Mouse (Mus musculus) liver, embryonic 12.5 days (tissue): Measurements from ENCODE around the gene Olfr1444. TPM values are rescaled to one million over a fixed set of nuclear protein-coding genes. Genes with fewer than 3 reads are reported as not detected.

Experiments
- ATAC-seq: fragments of 200-750 bp; cut with Nextera tagmentation; 2 replicates; pipeline ENCODE4 v1.8.0; 2017; ENCODE audit warnings: moderate number of reproducible peaks, mild to moderate bottlenecking, moderate library complexity
- H3K27ac ChIP-seq: fragments of 300-500 bp; sonication (generic); 2 replicates; pipeline ENCODE4 v1.5.1; 2016; ENCODE audit warnings: mild to moderate bottlenecking
- H3K27me3 ChIP-seq: fragments of 300-500 bp; sonication (generic); replicated peaks from 2 replicates; pipeline ENCODE4 v1.6.1; 2016; ENCODE audit warnings: mild to moderate bottlenecking, moderate library complexity
- H3K36me3 ChIP-seq: fragments of 300-500 bp; sonication (generic); 2 replicates; pipeline ENCODE4 v1.6.1; 2016; ENCODE audit warnings: mild to moderate bottlenecking, moderate library complexity
- H3K4me1 ChIP-seq: fragments of 300-500 bp; sonication (generic); 2 replicates; pipeline ENCODE4 v1.6.1; 2016
- H3K4me2 ChIP-seq: fragments of 300-500 bp; sonication (generic); 2 replicates; pipeline ENCODE4 v1.6.1; 2016; ENCODE audit warnings: mild to moderate bottlenecking, moderate library complexity
- H3K4me3 ChIP-seq: fragments of 300-500 bp; sonication (generic); 2 replicates; pipeline ENCODE4 v1.5.1; 2016; ENCODE audit warnings: mild to moderate bottlenecking, moderate library complexity
- H3K9ac ChIP-seq: fragments of 300-500 bp; sonication (generic); 2 replicates; pipeline ENCODE4 v1.6.1; 2016; ENCODE audit warnings: mild to moderate bottlenecking, moderate library complexity
- H3K9me3 ChIP-seq: fragments of 300-500 bp; sonication (generic); replicated peaks from 2 replicates; pipeline ENCODE4 v1.6.1; 2016; ENCODE audit warnings: mild to moderate bottlenecking, moderate library complexity
- WGBS: fragments of 180-500 bp; shearing (Covaris S2); methylation state at CpG from one replicate; pipeline ENCODE4 v1.1.7; 2016; ENCODE audit not compliant: insufficient replicate concordance; 5-methylcytosine and 5-hydroxymethylcytosine counted together
- polyA plus RNA-seq: library from polyadenylated mRNA; unstranded; fragments of >200 nt; fragmentation: Nextera tagmentation; extraction: Ambion mirVana; gene quantifications from 2 replicates; pipeline ENCODE4 v1.2.1, GENCODE M21; 2016

The Olfr1444 gene
- polyA plus RNA-seq, 1 experiment from 2014 or later: not detected

- Histone ChIP-seq H3K27ac (no peak within 1 kb of the TSS), H3K9ac (no peak within 1 kb of the TSS), H3K36me3 (no peaks in the 10 kb centered on the region), H3K4me3 (no peak within 1 kb of the TSS), H3K27me3 (no peaks in the 10 kb centered on the region), H3K4me1 (no peaks in the 10 kb centered on the region), H3K9me3 (no peaks in the 10 kb centered on the region), H3K4me2 (no peak within 1 kb of the TSS)
- ATAC-seq: no peak
- 52% methylated on average over 1 of the region's 1 CpGs for WGBS
Observed at GRCm38 (mm10) chr19:12893424-12893823, 36.3 kb downstream of the Olfr1444 start, which contains the start of gene Olfr1446. Olfr1446 (minus strand) TSS chr19:12893524.

- Histone ChIP-seq H3K36me3 (no peaks in the 10 kb centered on the region), H3K9ac (no peak within 1 kb of the TSS), H3K27ac (no peak within 1 kb of the TSS), H3K27me3 (no peaks in the 10 kb centered on the region), H3K4me1 (no peaks in the 10 kb centered on the region), H3K4me2 (no peak within 1 kb of the TSS), H3K9me3 (no peaks in the 10 kb centered on the region), H3K4me3 (no peak within 1 kb of the TSS)
- no peak for ATAC-seq
- WGBS: 82% methylated on average over 1 of the region's 1 CpGs
Observed at GRCm38 (mm10) chr19:12903643-12904042, 46.6 kb downstream of the Olfr1444 start, which contains the start of gene Olfr1447. Olfr1447 (minus strand) TSS chr19:12903743.

Other genes starting within 250 kb of the Olfr1444 start
- gene Glyat, start 224.0 kb upstream of the Olfr1444 start, polyA plus RNA-seq: 0.33 TPM in 1 of 2 replicates, not detected in the other
- not detected in 2 replicates for gene Olfr1442, start 186.8 kb upstream of the Olfr1444 start, polyA plus RNA-seq
- gene Olfr1443, start 179.2 kb upstream of the Olfr1444 start, polyA plus RNA-seq: not detected in 2 replicates
- 0.38 and 0.44 TPM in 2 replicates for gene Keg1, start 161.5 kb upstream of the Olfr1444 start, polyA plus RNA-seq
- gene Cntf, start 91.7 kb upstream of the Olfr1444 start, polyA plus RNA-seq: 1.0 and 1.1 TPM in 2 replicates
- gene Zfp91, start 61.2 kb upstream of the Olfr1444 start, polyA plus RNA-seq: 11.6 and 12.4 TPM in 2 replicates
- 1.3 and 1.4 TPM in 2 replicates for gene Lpxn, start 61.1 kb upstream of the Olfr1444 start, polyA plus RNA-seq
- not detected in 2 replicates for gene Gm5244, start 10.6 kb upstream of the Olfr1444 start, polyA plus RNA-seq
- not detected in 2 replicates for gene Olfr1445, start 26.6 kb downstream of the Olfr1444 start, polyA plus RNA-seq
- not detected in 2 replicates for gene Olfr1446, start 36.2 kb downstream of the Olfr1444 start, polyA plus RNA-seq
- not detected in 2 replicates for gene Olfr1447, start 46.5 kb downstream of the Olfr1444 start, polyA plus RNA-seq
- not detected in 2 replicates for gene Olfr1448, start 67.1 kb downstream of the Olfr1444 start, polyA plus RNA-seq
- not detected in 2 replicates for gene Olfr1449, start 73.6 kb downstream of the Olfr1444 start, polyA plus RNA-seq
- gene Olfr1450, start 93.0 kb downstream of the Olfr1444 start, polyA plus RNA-seq: not detected in 2 replicates
- gene Olfr1451, start 137.7 kb downstream of the Olfr1444 start, polyA plus RNA-seq: not detected in 2 replicates
- gene Olfr1453, start 171.0 kb downstream of the Olfr1444 start, polyA plus RNA-seq: not detected in 2 replicates
- gene Olfr1454, start 203.3 kb downstream of the Olfr1444 start, polyA plus RNA-seq: not detected in 2 replicates
- not detected in 2 replicates for gene Olfr1457, start 240.6 kb downstream of the Olfr1444 start, polyA plus RNA-seq
- not detected in 2 replicates for gene Olfr1458, start 249.5 kb downstream of the Olfr1444 start, polyA plus RNA-seq